Mouse (Mus musculus) natural killer cell, adult 2 months (primary cell): ENCODE results near the gene Spock1.

Experiments
- DNase-seq, 2 experiments: peaks; one replicate each; pipeline ENCODE4 v3.0.0; 2022; ENCODE audit warnings: low spot score in 2 of 2

Gene Spock1

DNA sequence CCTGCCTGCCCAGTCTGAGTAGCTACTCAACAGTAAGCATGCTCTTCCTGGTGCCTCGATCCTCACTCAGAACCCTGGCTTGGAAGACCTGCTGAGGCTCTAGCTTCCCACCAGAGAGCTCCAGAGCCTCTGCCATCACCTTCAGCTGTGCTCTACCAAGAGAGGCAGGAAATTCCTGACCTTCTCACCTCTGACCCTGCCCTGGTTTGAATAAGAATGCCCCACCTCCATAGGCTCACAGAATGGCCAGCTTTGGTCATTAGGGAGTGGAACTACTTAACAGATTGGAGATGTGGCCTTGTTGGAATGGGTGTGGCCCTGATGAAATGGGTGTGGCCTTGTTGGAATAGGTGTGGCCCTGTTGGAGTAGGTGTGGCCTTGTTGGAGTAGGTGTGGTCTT lies 174.6 kb downstream of the Spock1 start:
- no peak for DNase-seq

DNA sequence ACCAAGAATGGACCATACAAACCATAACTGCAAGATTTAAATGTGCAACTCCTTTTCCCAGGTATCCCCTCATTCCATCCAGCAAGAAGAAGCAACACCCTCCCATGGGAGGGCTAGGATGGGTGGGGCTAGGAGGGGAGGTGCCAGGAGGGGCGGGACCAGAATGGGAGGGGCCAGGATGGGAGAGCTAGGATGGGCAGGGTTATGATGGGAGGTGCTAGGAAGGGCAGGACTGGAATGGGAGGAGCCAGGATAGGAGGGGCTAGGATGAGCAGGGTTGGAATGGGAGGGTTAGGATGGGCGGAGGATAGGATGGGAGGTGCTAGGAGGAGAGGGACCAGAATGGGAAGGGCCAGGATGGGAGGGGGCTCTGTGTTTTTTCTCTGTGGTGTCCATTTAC lies 175.9 kb downstream of the Spock1 start:
- DNase-seq, result no peak

DNA sequence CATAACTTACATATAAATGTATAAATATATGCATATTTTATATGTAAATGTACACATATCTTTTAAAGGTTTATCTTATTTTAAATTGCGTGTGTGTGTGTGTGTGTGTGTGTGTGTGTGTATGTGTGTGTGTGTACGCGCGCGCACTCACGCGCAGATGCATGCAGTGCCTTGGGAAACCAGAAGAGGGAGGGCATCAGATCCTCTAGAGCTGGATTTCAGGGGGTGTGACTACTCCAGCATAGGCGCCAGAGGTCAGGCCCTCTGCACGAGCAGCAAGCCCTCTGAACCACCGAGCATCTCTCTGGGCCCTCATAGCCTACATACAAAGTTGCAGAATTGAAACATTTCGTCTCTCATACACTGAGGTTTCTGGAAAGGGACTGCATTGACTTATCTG lies 180.4 kb downstream of the Spock1 start:
- no peak for DNase-seq

DNA sequence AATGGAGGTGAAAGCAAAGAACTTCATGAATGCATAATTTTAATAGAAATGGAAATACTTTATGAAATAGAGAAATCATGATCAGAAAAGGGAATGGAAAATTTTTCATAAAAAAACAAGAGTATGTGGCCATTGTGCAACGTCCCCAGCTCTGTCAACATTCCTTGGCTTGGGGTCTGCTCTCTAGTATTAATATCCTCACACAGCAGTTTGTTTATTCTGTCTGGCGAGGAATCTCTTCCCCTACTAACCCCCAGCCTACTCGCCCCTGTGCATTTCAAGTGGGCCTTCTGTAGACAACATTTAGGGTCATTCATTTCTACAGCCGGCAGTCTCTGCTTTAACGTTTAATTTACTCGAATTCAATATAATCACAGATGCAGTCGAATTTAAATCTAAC lies 181.5 kb downstream of the Spock1 start:
- DNase-seq, result no peak

DNA sequence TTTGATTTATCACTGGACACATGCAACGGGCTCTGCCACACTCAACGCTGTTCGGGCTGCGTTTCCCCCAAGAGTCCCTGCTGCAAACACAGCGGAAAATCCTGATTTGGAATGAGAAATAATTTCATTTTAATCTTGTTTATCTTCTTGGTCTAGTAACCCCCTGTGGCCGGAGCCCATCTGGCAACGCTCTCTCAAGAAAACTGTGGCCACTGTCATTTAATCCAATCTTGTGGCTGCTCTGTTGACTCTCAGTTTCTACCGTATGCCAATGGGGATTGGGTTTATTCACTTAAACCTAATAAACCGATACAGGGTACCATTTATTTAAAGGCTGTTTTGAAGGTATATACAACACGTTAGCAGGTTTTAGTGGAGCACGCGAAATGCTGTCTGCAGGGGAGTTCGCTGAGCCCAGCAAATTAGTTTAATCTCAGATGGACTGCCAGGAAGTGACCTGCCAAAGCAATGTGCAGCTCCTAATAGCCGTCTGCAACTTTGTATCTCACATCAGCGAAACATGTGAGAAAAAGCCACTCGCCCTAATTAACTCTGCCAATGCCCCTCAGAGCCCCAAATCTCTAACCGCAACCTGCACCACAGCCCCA lies 185.7 kb downstream of the Spock1 start:
- DNase-seq, result no peak

DNA sequence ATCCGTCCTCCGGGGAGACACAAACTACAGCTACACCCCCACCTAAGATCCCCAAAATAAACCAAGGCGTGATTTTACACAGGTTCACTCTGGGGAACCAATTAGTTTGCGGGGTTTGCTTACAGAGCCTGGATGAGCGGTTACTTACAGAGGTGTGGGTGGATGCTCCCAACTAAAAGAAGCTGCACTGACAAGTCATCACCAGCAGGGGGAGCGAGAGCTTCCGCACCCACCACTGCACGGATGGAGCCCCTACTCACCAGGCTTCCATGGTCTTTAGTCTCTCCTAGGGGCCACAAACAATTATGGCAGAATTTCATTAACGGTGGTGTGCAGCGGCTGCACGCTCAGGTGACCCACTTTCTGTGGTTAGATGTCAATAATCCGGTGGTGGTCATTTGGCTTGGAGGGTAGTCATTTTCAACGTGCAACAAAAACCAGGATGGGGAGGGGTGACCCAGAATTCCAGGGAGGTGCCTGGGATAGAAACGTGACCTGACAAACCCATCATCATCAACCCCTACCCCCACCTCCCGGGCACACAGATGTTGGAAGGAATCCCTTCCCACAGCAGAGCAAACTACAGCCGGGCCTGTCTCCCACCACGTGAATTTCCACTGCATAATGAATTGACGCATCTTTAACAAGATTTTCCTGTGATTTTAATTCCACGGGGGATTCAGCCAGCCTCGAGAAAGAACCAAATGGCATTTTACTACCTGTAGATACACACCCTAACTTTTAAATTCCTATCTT lies 186.4 kb downstream of the Spock1 start:
- no peak for DNase-seq

DNA sequence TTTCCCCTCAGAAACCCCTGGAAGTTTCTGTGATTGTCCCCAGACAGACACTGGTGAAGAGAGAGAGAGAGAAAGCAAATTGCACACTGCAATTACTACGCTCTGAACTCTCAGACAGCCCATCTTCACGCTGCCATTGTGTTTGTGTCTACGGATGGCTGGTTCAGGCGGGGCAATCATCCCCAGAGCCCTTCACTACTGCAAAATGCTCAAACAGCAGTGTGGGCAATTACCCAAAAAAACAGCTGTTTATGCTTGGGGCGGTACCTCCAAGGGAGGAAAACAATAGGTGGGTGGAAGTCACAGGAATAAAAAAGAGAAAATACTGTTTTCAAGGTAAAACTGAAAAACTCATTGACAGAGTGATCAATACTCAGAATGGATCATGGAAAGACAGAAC lies 190.0 kb downstream of the Spock1 start:
- no peak for DNase-seq

DNA sequence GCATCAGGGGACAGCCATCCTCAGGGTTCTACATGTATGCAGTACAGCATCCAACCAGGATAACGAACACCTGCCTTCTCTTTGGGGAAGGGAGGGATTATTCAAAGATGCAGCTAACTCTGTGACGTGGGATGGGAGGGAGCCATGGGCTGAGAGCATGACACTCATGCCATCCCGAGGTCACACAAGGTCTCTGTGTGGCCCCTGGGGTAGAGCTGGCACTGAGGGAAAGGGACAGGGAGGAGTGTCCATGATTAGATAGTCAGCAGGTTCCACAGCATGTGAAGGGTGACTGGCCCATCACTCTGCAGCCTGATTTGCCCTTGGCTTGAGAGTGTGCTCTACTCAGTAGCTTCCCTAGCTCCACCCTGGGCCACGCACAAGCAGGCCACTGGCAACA lies 195.2 kb downstream of the Spock1 start:
- DNase-seq, result no peak

DNA sequence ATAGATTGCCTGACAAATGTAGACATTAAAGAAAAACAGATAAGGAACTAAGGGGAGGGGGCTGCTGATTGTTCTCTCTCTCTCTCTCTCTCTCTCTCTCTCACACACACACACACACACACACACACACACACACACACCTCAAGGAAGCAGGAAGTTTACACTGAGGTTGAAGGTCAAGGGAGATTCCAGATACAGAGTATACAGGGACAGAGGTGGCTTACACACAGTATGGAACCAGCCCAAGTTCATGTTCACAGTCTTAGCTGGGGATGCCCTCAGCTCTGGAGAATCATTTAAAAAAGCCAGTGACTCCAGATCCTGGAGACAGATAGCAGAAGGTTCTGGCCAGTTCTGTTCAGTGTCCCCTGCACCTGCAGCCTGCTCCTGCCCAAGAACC lies 199.7 kb downstream of the Spock1 start:
- no peak for DNase-seq

DNA sequence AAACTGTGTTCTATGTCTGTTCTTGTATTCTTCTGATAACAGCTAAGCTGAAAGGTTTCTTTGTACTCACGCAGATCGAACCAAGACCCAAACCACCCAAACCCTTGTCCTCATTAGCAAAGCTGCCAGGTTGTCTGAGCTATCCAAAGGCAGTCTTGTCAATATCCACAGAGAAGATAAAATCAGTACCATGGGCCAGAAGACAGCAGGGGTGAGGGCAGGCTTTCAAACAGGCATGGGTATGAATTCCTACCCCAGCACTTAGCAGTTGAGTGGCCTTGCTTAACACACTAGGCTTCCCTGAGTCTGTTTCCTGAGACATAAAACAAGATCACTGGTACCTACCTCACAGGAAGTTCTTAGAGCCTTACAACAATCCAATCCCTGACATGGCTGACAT lies 205.2 kb downstream of the Spock1 start:
- no peak for DNase-seq

DNA sequence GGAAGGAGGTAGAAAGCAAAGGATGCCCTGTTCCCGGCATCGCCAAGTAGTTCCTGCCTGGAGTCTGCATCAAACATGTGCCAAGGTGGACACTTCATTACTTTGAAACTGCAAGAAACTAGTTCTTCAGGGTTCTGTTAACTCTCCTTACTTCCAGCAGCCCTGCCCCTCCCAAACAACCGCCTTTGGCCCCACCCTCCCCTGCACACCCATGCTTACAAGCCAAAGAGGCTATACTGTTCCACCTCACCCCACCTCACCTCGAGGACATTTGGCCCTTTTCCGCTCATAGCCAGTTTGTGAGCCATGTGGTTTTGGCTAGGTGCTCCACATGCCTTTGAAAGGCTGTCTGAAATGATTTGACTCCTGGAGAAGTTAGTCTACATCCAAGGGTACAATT lies 211.4 kb downstream of the Spock1 start:
- DNase-seq, result no peak

DNA sequence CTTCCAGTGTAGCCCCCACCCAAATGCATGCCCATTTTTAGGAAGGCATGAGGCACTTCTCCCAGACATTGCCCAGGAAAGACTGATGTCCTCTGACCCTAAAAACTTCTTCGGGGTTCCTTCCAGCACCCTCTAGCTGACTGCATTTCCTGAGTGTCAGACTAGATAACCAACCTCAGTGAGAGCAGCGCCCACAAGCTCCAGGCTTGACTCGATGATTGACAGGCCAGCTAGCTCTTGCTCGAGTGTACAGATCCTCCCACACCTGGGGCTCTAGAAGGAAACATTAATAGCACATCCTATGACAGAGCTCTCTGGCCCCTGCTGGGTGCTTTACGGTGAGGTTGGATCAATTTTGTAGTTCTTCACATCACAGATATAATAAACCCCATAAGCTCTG lies 219.2 kb downstream of the Spock1 start:
- DNase-seq, result no peak

DNA sequence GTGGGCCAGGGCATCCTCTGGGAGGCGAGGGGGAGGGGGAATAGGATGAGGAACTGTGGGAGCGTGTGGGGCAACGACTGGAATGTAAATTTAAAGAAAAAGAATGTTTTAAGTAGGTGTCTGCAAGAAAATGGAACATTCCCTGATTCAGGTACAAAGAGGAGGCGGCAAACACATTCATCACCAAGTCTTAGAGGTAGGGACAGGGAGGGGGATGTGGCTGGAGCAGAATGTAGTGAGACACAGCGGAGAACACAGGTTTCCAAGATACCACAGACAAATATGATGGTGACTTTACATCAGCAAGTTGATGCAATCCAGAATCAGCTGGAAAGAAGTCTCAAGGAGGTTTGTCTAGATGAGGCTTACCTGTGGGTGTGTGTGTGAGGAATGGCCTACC lies 221.7 kb downstream of the Spock1 start:
- no peak for DNase-seq

DNA sequence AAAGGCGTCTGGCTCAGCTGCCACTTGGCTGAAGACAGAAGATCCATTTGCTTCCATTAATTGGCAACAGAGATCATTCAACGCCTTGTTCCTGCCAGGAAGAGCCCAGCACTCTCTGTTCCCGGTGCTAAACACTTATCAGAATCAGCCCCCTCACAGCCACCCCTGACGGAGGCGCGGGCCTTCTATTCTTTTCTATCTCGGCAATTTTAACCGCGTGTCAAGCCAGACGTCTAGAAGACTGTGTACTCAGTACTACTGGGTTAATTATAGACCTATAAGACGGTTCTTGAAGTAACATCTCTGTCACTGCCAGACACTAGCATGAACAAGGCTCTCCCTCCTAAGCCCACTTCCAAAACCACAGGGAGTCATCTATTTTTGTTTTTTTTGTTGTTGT lies 222.9 kb downstream of the Spock1 start:
- DNase-seq, result no peak

DNA sequence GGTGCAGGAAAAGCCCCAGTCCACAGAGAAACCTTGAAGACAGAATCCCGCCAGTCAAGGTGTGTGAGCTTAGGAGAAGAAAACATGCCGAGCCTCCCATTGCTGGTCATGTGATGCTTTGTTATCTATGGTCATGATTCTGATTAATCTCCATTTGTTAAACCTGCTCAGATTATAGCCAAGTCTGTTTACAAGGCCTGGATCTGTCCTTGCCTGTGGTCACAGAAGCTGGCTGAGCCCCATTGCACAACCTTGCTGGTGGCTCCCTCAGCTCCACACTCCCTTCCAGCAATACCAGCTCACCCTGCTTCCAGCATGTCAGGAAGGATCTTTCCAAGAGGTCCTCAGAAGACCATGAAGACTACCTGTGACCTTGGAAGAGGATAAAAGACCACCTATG lies 228.5 kb downstream of the Spock1 start:
- no peak for DNase-seq

DNA sequence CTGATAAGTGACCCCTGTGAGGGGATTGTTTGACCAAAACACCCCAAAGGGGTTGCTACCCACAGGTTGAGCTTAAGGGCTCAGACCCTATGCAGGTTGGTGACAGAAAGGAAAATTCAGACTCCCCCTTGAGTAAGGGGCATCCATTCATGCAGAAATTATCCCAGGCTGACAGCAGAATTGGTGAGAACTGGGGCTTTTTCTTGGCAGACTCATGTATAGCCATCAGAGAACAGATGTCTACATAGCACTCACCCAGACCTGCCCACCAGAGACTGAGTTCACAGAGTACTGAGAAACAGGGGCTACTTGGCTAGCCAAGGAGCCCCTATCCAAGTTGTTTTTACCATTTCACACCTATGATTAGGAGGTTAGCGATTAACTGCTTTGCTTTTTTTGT lies 231.3 kb downstream of the Spock1 start:
- DNase-seq, result no peak

DNA sequence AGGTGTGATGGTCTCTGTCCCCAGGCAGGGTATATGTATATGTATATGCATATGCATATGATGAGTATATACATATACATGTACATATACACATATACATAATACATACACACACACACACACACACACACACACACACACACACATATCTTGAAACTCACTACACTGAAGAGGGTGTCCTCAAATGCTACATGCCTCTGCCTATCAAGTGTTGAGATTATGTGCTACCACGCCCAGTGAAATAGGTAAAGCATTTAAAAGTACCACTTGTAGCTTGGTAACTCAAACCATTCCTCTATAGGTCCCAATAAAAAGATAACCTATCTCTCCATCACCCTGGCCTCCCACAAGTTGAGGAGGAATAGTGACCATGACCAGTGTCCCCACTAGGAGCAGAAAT lies 234.7 kb downstream of the Spock1 start:
- no peak for DNase-seq

DNA sequence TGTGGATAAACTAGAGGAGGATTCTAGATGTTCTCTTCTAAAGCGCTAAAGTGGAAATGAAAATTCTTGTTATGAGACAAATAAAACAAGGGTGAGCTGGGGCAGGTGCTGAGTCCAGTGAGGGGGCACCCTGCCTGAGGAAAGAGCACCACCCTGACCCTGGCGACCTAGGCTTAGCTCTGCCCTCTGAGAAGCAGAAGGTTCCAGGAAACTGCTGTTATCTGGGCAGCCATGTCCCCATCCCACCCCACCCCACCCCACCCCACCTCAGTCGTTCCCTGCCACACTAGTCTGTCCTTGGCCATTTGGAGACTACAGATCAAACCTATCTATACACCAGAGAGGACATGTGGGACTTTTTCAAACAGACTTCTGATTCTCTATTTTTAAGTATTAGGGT lies 235.4 kb downstream of the Spock1 start:
- DNase-seq, result no peak

DNA sequence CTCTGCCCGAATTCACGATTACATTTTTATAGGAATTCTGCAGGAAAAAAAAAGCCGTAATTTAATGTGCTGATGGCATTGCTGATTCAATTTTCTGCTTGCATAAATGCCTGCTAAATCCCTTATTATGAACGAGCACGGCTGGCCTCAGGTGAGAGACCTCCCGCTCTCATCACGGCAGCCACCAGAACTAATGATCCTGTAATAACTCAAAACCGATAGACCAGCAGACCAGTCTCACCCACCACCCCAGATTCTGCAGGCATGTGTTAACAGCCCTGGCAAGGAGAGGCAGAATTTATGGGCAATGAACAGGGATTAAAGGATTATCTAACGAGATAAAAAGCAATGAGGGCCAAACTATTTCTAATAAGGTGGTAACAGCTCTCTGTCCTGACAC lies 236.2 kb downstream of the Spock1 start:
- DNase-seq, result no peak

DNA sequence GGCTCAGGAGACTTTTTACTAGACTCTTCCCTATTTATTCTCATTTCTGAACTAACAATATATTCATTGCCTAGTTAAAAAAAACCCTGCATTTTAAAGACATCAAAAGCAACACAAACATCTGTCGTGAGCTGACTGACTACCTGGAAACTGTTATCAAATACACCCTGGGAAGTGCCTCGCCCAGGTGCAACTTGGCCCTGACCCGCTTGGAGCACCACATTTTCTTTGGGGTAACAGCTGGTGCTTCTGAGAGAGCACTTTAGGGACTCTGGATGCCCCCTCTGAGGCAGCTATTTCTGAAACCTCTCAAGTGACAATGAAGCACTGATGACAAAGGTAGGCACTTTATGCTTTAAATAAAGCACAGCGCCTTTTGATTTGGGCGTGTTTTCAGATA lies 236.8 kb downstream of the Spock1 start:
- DNase-seq, result no peak

DNA sequence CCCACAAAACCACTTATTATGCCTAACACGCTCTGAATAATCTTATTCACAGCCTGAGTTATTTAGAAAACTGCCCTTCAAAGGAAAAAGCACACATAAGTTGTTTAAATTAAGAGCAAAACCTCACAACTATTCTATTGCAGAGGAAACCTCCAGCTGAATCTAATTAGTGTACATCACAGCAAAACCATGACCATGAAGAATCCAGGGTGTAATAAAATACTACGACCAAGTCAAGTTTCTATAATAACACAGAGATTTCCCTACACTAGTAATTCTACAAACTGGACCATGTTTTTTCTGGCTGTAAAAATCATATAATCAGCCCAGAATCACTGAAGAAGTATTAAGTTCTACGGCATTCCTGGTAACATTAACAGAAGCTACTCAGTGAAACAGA lies 240.5 kb downstream of the Spock1 start:
- DNase-seq, result no peak

DNA sequence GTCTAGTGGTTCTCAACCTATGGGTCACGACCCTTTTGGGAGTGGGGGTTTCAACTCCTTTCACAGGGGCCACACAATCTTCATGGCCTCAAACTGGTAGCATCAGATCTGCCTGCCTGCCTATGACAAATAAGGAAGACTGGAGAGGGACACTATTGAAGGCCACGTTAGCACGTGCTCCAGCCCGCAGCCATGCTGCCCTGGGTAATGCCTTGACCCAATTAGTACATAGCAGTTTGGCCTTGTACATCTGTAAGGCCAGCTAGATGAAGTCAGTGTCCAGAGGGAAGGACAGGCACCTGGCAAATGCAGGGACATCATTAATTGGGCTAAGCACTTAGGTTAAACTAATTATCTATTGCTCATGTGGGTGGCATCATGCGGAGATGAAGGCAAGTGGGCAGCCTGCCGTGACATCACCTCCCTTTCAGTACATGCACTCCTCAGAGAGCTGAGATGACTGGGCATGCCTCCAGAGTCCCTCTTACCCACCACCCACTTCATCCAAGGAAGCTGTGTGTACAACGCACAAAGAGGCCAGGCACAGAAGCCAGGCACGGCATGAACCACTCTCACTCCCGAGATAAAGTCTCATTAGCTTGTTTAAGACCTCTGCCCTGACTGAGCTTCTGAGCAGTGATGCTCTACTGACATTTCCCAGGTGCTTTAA lies 241.8 kb downstream of the Spock1 start:
- no peak for DNase-seq

DNA sequence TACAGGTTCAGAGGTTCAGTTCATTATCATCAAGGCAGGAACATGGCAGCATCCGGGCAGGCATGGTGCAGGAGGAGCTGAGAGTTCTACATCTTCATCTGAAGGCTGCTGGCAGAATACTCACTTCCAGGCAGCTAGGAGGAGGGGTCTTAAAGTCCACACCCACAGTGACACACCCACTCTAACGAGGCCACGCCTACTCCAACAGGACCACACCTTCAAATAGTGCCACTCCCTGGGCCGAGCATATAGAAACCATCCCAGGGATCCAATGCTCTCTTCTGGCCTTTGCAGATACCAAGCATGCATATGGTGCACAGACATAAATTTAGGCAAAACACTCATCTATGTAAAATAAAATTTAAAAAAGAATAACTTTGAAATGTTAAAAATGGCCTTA lies 245.6 kb downstream of the Spock1 start:
- no peak for DNase-seq
